Mouse (Mus musculus): ENCODE results near the gene Cyp1a2.

- TF ChIP-seq EP300 (IDR thresholded peaks at IDR 0.05; ENCODE audit: low read depth) (no peak), CTCF (IDR thresholded peaks at IDR 0.05; ENCODE audit: low read depth) (no peak)
Measured at GRCm38 (mm10) chr9:57643169-57643855, 40.2 kb downstream of the Cyp1a2 start.
